ENCODE assay signal across 9 mouse cellular contexts in the genomic region with DNA sequence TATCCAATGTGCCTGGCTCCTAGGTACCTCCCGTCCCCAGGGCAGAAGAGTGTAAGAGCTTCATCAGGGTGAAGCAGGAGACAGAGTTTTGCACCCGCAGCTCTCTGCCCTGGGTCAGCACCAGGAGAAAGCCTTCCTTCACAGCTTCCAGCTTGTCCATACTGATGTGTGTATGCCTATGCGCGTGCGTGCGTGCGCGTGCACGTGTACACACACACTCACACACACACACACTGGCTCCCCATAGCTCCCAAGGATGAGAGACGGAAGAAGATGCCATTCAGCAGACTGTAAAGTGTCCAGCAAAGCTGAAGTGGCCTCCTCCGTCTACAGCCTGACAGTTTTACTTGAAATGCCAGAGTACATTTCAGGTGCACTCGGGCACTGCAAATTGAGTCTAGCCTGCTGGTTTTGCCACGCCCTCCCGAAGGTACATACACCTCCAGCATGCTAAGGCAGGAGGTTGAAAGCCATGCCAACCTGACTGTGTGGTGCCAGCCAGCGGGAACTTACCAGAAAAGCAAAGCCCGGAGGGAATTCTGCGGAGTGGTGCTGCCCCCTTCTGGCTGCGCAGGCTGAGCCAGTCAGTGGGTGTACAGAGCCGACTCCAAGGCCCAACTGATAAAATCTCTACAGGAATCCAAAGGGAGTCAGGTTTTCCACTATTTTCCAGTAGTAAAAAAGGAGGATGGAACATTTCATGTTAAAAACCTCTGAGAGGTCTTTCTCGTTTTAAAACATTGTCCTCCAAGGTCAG.
A peak's percentile ranks its signal among the peaks of the same experiment; 100 is the strongest.
DNase-seq lines count a peak whose midpoint lies in the region; ATAC-seq and TF ChIP-seq lines count a peak whose summit lies in the region.
"Had no signal": no experiment of that assay in that cellular context is flagged by ENCODE, and none has a peak within 500 bp of the region (broad histone marks: within the 10 kb centered on the region; RNA-seq: fewer than 3 reads in every experiment).

No protein-coding gene starts in this region.

- no peaks in the 10 kb centered on the region for H3K4me1 ChIP-seq in E14TG2a.4 (replicated peaks; ENCODE audit: low read depth, low read length)
- peaks cover 24% of the 10 kb centered on the region for H3K4me1 ChIP-seq in forebrain, embryonic 16.5 days (replicated peaks; ENCODE audit: control insufficient read depth, insufficient read depth, low read length)
- H3K4me1 ChIP-seq in thymus, adult 2 months (replicated peaks; ENCODE audit: control insufficient read depth, insufficient read depth, low read length): no peaks in the 10 kb centered on the region

- TF ChIP-seq POLR2A in thymus, adult 2 months (IDR thresholded peaks at IDR 0.05; ENCODE audit: control insufficient read depth, extremely low read depth, insufficient read depth, low read length, poor library complexity): no peak

- H3K36me3 ChIP-seq in E14TG2a.4 (ENCODE audit: insufficient read depth, low read length): no peaks in the 10 kb centered on the region
- H3K36me3 ChIP-seq in forebrain, embryonic 16.5 days (ENCODE audit: control insufficient read depth, insufficient read depth): no peaks in the 10 kb centered on the region
- H3K36me3 ChIP-seq in thymus, adult 2 months (ENCODE audit: control insufficient read depth, insufficient read depth, low read length): no peaks in the 10 kb centered on the region
- H3K36me3 ChIP-seq: limb, embryonic 15.5 days had no signal

- peaks cover 14% of the 10 kb centered on the region for H3K9me3 ChIP-seq in E14TG2a.4 (ENCODE audit: low read length)
- no peaks in the 10 kb centered on the region for H3K9me3 ChIP-seq in forebrain, embryonic 16.5 days (ENCODE audit: control insufficient read depth, low read length)
- H3K9me3 ChIP-seq: limb, embryonic 15.5 days had no signal

- peak; percentile 88 for DNase-seq in cerebellum, adult 11-12 months
- DNase-seq in heart, postnatal 25 days (ENCODE audit: low spot score): peak; percentile 41
- DNase-seq in layer of hippocampus, adult 11-12 months (ENCODE audit: low spot score): peak; percentile 90
- peak; percentile 81 to 86 for DNase-seq in lung, adult 18-20 months
- peak; percentile 60 for DNase-seq in ovary, adult 18-20 months (ENCODE audit: low spot score)
- DNase-seq in thymus, adult 2 months: peak; percentile 77

- H3K4me3 ChIP-seq in E14TG2a.4 (replicated peaks; ENCODE audit: low read length): no peak overlapping the region
- no peak overlapping the region for H3K4me3 ChIP-seq in forebrain, embryonic 16.5 days (replicated peaks; ENCODE audit: low read length)
- no peak overlapping the region for H3K4me3 ChIP-seq in thymus, adult 2 months (ENCODE audit: control insufficient read depth, insufficient read depth, low read length)
- H3K4me3 ChIP-seq: limb, embryonic 15.5 days had no signal

- H3K27me3 ChIP-seq in E14TG2a.4 (ENCODE audit: insufficient read depth, low read length): peaks cover 30% of the 10 kb centered on the region
- H3K27me3 ChIP-seq in forebrain, embryonic 16.5 days (replicated peaks; ENCODE audit: control insufficient read depth, insufficient read depth, low read length): no peaks in the 10 kb centered on the region
- no peaks in the 10 kb centered on the region for H3K27me3 ChIP-seq in thymus, adult 2 months (ENCODE audit: control insufficient read depth, insufficient read depth, low read length)

- peak overlapping the region; percentile 39; the same call in 1 of the 2 replicates for H3K27ac ChIP-seq in forebrain, embryonic 16.5 days (ENCODE audit: low read length)
- H3K27ac ChIP-seq in thymus, adult 2 months (ENCODE audit: control insufficient read depth, insufficient read depth, low read length): no peak overlapping the region
- H3K27ac ChIP-seq: limb, embryonic 15.5 days had no signal

- peak; percentile 70 for TF ChIP-seq CTCF in E14TG2a.4 (conservative IDR thresholded peaks at IDR 0.05; ENCODE audit: low read length)
- peak; percentile 86 for TF ChIP-seq CTCF in thymus, adult 2 months (IDR thresholded peaks at IDR 0.05; ENCODE audit: borderline replicate concordance, control insufficient read depth, extremely low read depth, insufficient read depth, low read length, poor library complexity)

- intact Hi-C loops in heart, postnatal 25 days (cut with DNase I): loop anchor here (1.0 to 5.0 kb wide), 4 partner anchors 190 to 372 kb away; no protein-coding TSS in a partner anchor

- H3K4me2 ChIP-seq in forebrain, embryonic 16.5 days (ENCODE audit: low read length): peak overlapping the region; percentile 73

- peak overlapping the region; percentile 24; the same call in 1 of the 2 replicates for H3K9ac ChIP-seq in forebrain, embryonic 16.5 days (replicated peaks; ENCODE audit: low read depth, low read length)
- H3K9ac ChIP-seq: limb, embryonic 15.5 days had no signal

- peak; percentile 88 for ATAC-seq in forebrain, embryonic 16.5 days

- 32% methylated on average over 20 of the region's 20 CpGs for WGBS in forebrain, embryonic 16.5 days
- WGBS in thymus, adult 2 months: 42% methylated on average over 20 of the region's 20 CpGs
